Mouse (Mus musculus) layer of hippocampus, postnatal 36 days (tissue): ENCODE measurements around the gene Fam53b. TPM values are rescaled to one million over a fixed set of nuclear protein-coding genes. Genes with fewer than 3 reads are reported as not detected.

Source experiments
- DNase-seq, 2 experiments: peaks; one replicate each; pipeline ENCODE4 v3.0.0; 2022
- total RNA-seq, 2 experiments: library from RNA; stranded (reverse); gene quantifications; 2 replicates each; pipeline ENCODE4 v1.2.3; 2021

Fam53b gene
- total RNA-seq, 2 experiments from 2014 or later, result 46.4 to 53.3 TPM

- no peak for DNase-seq
These were observed 48.0 kb downstream of the Fam53b start for GRCm38 (mm10) chr7:132765629-132766186.

DNA sequence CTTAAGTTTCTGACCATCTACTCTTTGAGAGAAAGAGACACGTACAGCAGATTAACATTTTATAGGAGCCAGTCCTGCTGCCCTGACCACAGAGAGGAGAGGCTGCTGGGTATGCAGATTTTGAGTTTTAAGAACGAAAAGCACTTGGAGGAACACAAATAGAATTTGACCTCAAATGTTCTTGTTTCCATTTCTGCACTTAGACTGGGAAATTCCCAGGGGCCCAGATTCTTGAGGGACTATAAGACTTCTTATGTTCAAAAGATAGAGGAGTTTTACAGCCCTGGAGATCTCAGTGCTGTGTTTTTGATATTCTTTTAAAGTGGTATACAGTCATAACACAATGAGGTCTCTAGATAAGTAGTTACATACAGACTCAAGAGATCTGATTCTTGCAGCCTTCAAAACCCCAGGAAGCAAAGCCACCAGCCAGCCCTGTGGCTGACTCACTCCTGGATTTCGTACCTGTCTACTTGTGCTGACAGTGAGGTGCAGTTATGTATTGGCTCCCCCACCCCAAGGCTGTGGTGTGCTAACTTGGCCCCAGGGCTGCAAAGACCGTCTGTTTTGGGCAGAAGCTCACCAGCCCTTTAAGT lies 48.7 kb downstream of the Fam53b start:
- no peak for DNase-seq

GRCm38 (mm10) chr7:132764314-132764713 lies 49.4 kb downstream of the Fam53b start:
- DNase-seq, result no peak

DNA sequence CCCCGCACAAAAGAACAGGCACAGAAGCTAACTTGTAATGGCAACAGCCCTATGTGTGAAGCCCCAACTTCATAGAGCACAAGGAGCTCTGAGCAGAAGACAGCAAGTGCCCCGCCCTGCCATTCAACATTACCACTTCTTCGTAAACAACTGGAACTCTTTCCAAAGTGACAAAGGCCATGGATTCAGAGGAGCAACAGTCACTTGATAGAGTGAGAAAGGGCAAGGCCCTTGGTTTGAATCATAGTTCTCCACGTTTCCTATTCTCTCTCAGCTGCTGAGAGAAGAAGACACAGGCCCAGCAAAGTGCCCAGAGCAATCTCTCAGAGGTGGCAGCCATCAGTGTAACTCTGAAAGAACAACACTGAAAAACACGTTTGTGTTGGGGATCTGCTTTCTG lies 49.8 kb downstream of the Fam53b start:
- DNase-seq, result no peak

DNA sequence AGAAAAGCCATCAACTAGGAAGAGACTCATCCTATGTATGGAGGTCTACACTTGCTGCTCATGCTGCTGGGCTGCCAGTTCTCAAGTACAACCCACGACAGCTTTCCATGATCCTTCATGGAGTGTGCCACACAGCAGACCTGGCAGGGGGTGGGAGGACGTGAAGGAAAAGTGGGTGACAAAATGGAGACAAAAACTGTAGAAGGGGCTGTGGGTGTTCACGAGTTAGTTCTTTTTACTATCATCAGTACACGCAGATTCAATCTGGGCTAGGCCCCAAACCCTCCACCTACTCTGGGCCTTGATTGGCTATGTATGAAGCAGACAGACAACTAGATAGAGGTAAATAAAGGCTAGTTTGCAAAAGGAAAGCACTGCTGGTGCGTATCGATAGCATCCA lies 50.3 kb downstream of the Fam53b start:
- DNase-seq, result no peak

- DNase-seq, result no peak
These were observed 52.3 kb downstream of the Fam53b start for GRCm38 (mm10) chr7:132761409-132761808.

- DNase-seq, result no peak
These were observed 53.0 kb downstream of the Fam53b start for GRCm38 (mm10) chr7:132760589-132761180.

- no peak for DNase-seq
These were observed 53.8 kb downstream of the Fam53b start for GRCm38 (mm10) chr7:132759926-132760325.

- no peak for DNase-seq
These were observed 54.2 kb downstream of the Fam53b start for GRCm38 (mm10) chr7:132759405-132759891.

- no peak for DNase-seq
These were observed 54.8 kb downstream of the Fam53b start for GRCm38 (mm10) chr7:132758875-132759274.

DNA sequence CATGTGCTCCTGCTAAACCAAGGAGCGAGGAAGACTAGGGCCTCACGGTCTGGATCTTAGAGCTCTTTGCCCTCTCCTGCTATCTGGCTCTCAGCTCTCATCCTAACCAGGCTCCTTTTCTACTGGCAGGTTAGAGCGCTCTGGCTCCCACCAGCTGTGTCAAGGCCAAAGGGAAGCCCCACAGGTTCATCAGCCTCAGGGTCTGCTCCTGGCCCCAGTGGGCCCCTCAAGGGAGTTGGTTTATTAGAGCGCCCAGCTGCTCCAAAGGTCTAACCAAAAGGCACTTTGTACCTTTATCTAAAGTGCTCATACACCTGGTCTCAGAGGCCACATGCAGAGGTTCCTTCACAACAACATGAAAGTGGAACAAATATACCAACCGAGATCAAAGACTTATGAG lies 57.4 kb downstream of the Fam53b start:
- DNase-seq, result no peak

DNA sequence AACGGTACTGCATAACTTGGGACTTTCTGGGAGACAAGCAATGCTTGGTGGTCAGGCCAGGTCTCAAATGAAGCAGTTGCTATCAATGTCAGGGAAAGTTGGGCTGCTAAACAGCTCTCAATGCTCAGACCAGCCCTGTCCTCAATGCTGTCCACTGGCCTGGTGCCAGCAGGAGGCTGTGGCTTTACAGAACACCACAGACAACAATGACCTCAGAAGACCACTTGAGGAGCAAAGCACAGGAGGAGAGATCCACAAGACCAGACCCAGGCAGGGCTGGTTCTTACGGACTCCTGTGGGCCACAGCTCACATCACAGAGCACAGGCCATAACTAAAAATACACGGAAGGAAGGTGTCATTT lies 59.3 kb downstream of the Fam53b start:
- no peak for DNase-seq

- DNase-seq, result no peak
These were observed 59.9 kb downstream of the Fam53b start for GRCm38 (mm10) chr7:132753518-132754388.

GRCm38 (mm10) chr7:132751716-132752115 lies 62.0 kb downstream of the Fam53b start:
- no peak for DNase-seq

DNA sequence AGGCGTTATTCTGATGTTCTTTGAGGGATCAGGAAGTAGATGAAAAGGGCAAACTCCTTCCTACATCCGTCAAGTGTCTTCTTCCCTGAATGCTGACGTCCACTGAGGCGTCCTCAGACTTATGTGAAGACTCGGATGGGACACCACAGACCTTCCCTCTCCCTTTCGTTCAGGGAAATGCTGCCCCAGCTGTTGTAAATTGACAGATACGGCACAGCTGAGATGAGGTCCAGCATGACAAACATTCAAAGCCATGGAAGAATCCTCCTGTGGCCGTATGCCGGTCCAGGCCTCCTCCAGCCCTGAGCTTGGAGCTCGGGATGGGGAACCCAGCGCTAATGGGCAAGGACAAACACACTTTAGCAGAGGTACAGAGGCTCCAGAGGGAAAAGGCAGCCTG lies 64.2 kb downstream of the Fam53b start:
- DNase-seq, result no peak

DNA sequence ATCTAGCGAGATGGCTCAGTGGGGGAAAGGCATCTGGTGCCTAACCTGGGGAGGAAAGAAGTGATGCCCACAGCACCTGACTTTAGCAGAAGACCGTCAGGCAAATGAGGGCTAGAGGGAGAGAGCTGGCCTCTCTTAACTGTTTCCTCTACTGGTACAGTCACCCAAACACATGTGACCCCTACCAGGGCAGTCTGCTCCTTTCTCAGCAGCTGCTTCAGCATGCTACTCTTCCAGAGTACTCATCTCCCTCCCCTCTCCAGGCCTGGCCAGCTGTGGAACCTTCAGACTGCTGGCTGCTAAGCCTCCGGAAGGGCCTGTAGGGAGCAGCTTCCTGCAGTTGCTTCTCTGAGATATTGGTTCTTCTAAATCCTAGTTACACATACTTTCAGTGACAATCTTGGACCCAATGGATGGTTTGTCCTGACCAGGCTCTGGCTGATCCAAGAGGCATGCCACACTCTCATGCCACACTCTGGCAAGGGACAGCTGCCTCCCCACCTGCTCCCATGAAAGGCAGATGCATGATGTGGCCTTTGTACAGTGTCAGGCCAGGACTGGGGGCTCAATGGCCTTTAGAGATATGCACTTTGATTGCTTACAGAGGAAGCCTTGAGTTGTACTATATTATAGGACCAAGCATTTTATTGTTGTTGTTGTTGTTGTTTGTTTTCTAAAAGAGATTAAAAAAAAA lies 65.5 kb downstream of the Fam53b start:
- no peak for DNase-seq

DNA sequence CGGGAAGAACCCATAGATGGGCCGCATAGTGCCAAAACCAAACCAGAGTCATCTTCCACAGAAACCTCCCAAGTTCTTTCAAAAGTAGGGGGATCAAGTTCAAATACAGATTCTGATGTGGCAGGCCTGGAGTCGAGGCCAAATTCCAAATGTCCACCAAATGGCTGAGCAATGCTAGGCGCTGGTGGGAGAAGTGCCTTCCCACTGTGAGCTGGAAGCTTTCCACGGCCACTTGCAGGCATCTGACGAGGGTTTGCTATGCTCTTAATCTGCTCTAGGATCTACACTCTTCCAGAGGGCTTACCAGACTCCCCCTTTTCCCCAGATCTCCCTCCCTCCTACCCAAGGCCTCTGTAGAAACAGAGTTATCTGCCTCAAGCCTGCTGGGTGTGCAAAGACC lies 66.6 kb downstream of the Fam53b start:
- no peak for DNase-seq

DNA sequence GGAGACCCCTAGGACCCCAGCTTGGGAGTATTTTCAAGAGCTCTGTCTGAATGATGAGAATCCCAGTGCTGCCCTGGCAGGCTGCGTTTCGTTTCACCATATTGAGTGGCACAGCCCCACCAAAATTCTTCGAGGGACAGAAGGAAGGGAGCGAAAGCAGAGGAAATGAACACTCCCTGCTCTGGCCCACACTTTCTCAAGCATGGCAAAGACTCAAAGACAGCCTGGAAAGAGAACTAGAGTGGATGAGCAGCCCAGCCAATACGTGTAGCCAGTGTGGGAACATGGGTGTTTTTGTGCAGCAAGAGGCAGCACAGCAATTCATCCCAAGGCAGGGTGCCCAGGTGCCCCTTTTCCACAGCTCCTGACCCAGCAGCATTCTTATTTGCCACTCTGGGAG lies 70.8 kb downstream of the Fam53b start:
- no peak for DNase-seq

- DNase-seq, result no peak
These were observed 73.9 kb downstream of the Fam53b start for GRCm38 (mm10) chr7:132739829-132740228.

DNA sequence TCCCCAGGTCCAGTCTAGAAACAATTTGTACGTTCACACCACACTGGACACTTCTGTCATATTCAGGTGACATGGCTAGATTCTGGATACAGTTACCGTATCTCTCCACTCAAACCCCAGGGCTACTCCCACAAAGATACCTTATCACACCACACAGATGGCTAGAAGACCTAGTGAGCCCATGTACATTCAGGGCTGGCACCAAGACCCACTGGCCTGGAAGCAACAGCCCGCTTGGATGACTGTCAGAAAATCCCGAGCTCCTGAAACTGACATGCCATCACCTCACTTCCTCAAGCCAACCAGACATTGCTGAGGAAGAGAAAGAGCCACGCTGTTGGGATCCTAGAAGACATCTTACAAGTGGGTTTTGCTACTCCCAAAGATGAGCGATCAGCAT lies 74.8 kb downstream of the Fam53b start:
- no peak for DNase-seq

GRCm38 (mm10) chr7:132736099-132736862 lies 77.4 kb downstream of the Fam53b start:
- DNase-seq, result peak in 1 of 2 experiments; percentile 32

DNA sequence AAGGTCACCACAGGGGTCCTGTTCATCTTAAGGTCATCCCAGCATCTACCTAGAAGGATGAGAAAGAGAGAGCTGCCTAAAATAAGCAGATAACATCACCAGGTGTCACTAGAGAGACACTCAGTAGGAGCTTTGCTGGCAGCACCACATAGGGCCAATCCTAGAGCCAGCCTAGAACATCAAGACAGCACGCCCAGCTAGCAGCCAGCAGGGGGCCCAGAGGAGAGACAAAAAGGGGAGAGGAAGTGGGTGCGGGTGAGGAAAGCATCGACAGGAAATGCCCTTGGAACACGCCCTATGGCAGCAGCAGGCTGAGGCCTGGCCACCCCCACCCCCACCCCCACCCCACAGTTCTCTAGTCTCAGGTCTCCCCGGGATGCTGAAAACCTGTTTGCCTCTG lies 78.5 kb downstream of the Fam53b start:
- no peak for DNase-seq
